Mouse (Mus musculus) forebrain, embryonic 16.5 days (tissue): ENCODE measurements at regions not wholly inside any gene's neighbourhood (a gene's known extent, or its start where the extent isn't known, plus 50 kb on each side); places are given as distances from the start of the nearest gene placed in this dataset.

Experiments used
- ATAC-seq: fragments of 200-750 bp; cut with Nextera tagmentation; 2 replicates; pipeline ENCODE4 v1.8.0; 2017; ENCODE audit warnings: mild to moderate bottlenecking, moderate library complexity
- H3K27ac ChIP-seq: fragments of 300-500 bp; sonication (generic); 2 replicates; pipeline ENCODE4 v1.5.1; 2014; ENCODE audit warnings: low read length, control low read depth
- H3K27me3 ChIP-seq: fragments of 300-500 bp; sonication (generic); replicated peaks from 2 replicates; pipeline ENCODE4 v1.6.1; 2014; ENCODE audit warnings: low read length; ENCODE audit not compliant: control insufficient read depth, insufficient read depth
- H3K36me3 ChIP-seq: fragments of 300-500 bp; sonication (generic); 2 replicates; pipeline ENCODE4 v1.6.1; 2014; ENCODE audit not compliant: control insufficient read depth, insufficient read depth
- H3K4me1 ChIP-seq: fragments of 300-500 bp; sonication (generic); replicated peaks from 2 replicates; pipeline ENCODE4 v1.6.1; 2014; ENCODE audit warnings: low read length; ENCODE audit not compliant: control insufficient read depth, insufficient read depth
- H3K4me2 ChIP-seq: fragments of 300-500 bp; sonication (generic); 2 replicates; pipeline ENCODE4 v1.6.1; 2014; ENCODE audit warnings: mild to moderate bottlenecking, low read length, control low read depth
- H3K4me3 ChIP-seq: fragments of 300-500 bp; sonication (generic); replicated peaks from 2 replicates; pipeline ENCODE4 v1.5.1; 2014; ENCODE audit warnings: mild to moderate bottlenecking, low read length, control low read depth
- H3K9ac ChIP-seq: fragments of 300-500 bp; sonication (generic); replicated peaks from 2 replicates; pipeline ENCODE4 v1.6.1; 2014; ENCODE audit warnings: low read depth, low read length, control low read depth
- H3K9me3 ChIP-seq: fragments of 300-500 bp; sonication (generic); 2 replicates; pipeline ENCODE4 v1.6.1; 2016; ENCODE audit warnings: low read length; ENCODE audit not compliant: control insufficient read depth
- WGBS: fragments of 180-500 bp; shearing (Covaris S2); extraction: QIAGEN DNeasy Blood & Tissue Kit; methylation state at CpG from one replicate; pipeline ENCODE4 v1.1.7; 2014; 5-methylcytosine and 5-hydroxymethylcytosine counted together

GRCm38 (mm10) chr9:112361355-112361754, 125.6 kb upstream of the Arpp21 start:
- H3K36me3 ChIP-seq, result no peaks in the 10 kb centered on the region
- H3K9me3 ChIP-seq, result no peaks in the 10 kb centered on the region
- H3K9ac ChIP-seq, result no peak overlapping the region
- no peak overlapping the region; the same call in 1 of the 2 replicates for H3K27ac ChIP-seq
- peaks cover 10% of the 10 kb centered on the region for H3K4me1 ChIP-seq
- no peak overlapping the region for H3K4me3 ChIP-seq
- WGBS, result 79% methylated on average over 3 of the region's 3 CpGs
- no peak overlapping the region for H3K4me2 ChIP-seq
- no peaks in the 10 kb centered on the region for H3K27me3 ChIP-seq
- no peak for ATAC-seq

- Histone ChIP-seq H3K36me3 (no peaks in the 10 kb centered on the region), H3K27me3 (no peaks in the 10 kb centered on the region), H3K9ac (no peak overlapping the region), H3K4me2 (no peak overlapping the region), H3K9me3 (no peaks in the 10 kb centered on the region), H3K4me3 (no peak overlapping the region), H3K4me1 (peaks cover 10% of the 10 kb centered on the region), H3K27ac (peak overlapping the region; percentile 54; the same call in 1 of the 2 replicates)
- WGBS, result 6% methylated on average over 5 of the region's 5 CpGs
- ATAC-seq, result peak; percentile 36; the same call in 1 of the 2 replicates
These were observed 123.1 kb upstream of the Arpp21 start for GRCm38 (mm10) chr9:112358711-112359298.

- Histone ChIP-seq H3K36me3 (no peaks in the 10 kb centered on the region), H3K27ac (no peak overlapping the region), H3K4me3 (no peak overlapping the region), H3K4me2 (no peak overlapping the region), H3K9me3 (no peaks in the 10 kb centered on the region), H3K4me1 (no peaks in the 10 kb centered on the region; the same call in 1 of the 2 replicates), H3K27me3 (no peaks in the 10 kb centered on the region), H3K9ac (no peak overlapping the region)
- WGBS, result 77% methylated on average over 3 of the region's 3 CpGs
- no peak for ATAC-seq
These were observed 117.5 kb upstream of the Arpp21 start for GRCm38 (mm10) chr9:112353196-112353595.

GRCm38 (mm10) chr9:112348942-112349341, 113.2 kb upstream of the Arpp21 start:
- no peaks in the 10 kb centered on the region for H3K9me3 ChIP-seq
- no peaks in the 10 kb centered on the region for H3K4me1 ChIP-seq
- H3K4me3 ChIP-seq, result no peak overlapping the region
- ATAC-seq, result no peak
- no peak overlapping the region for H3K4me2 ChIP-seq
- no peak overlapping the region for H3K27ac ChIP-seq
- H3K9ac ChIP-seq, result no peak overlapping the region
- no peaks in the 10 kb centered on the region for H3K27me3 ChIP-seq
- no peaks in the 10 kb centered on the region for H3K36me3 ChIP-seq

GRCm38 (mm10) chr9:112344792-112345191, 109.1 kb upstream of the Arpp21 start:
- no peaks in the 10 kb centered on the region for H3K9me3 ChIP-seq
- H3K27me3 ChIP-seq, result no peaks in the 10 kb centered on the region
- H3K4me2 ChIP-seq, result no peak overlapping the region
- no peak overlapping the region for H3K27ac ChIP-seq
- 66% methylated on average over 1 of the region's 1 CpGs for WGBS
- H3K4me1 ChIP-seq, result no peaks in the 10 kb centered on the region
- no peak overlapping the region for H3K4me3 ChIP-seq
- no peak for ATAC-seq
- no peaks in the 10 kb centered on the region for H3K36me3 ChIP-seq
- H3K9ac ChIP-seq, result no peak overlapping the region

- no peaks in the 10 kb centered on the region for H3K27me3 ChIP-seq
These were observed 104.6 kb upstream of the Arpp21 start for GRCm38 (mm10) chr9:112340363-112340762.

GRCm38 (mm10) chr9:112320016-112320415, 84.3 kb upstream of the Arpp21 start:
- no peak overlapping the region for H3K27ac ChIP-seq
- ATAC-seq, result no peak
- no peaks in the 10 kb centered on the region for H3K27me3 ChIP-seq
- no peak overlapping the region for H3K4me3 ChIP-seq
- 64% methylated on average over 5 of the region's 5 CpGs for WGBS
- no peaks in the 10 kb centered on the region for H3K9me3 ChIP-seq
- no peaks in the 10 kb centered on the region for H3K36me3 ChIP-seq
- H3K4me1 ChIP-seq, result no peaks in the 10 kb centered on the region
- no peak overlapping the region for H3K9ac ChIP-seq
- no peak overlapping the region for H3K4me2 ChIP-seq

More at GRCm38 (mm10) chr9:112340363-112340762, 104.6 kb upstream of the Arpp21 start:
- Histone ChIP-seq H3K9ac (no peak overlapping the region), H3K27ac (no peak overlapping the region), H3K4me3 (no peak overlapping the region), H3K4me1 (no peaks in the 10 kb centered on the region), H3K9me3 (no peaks in the 10 kb centered on the region), H3K4me2 (no peak overlapping the region), H3K36me3 (no peaks in the 10 kb centered on the region)
- 73% methylated on average over 2 of the region's 2 CpGs for WGBS
- no peak for ATAC-seq

- Histone ChIP-seq H3K27ac (no peak overlapping the region), H3K27me3 (no peaks in the 10 kb centered on the region), H3K4me2 (no peak overlapping the region), H3K9me3 (no peaks in the 10 kb centered on the region), H3K36me3 (no peaks in the 10 kb centered on the region), H3K4me3 (no peak overlapping the region), H3K4me1 (no peaks in the 10 kb centered on the region), H3K9ac (no peak overlapping the region)
- no peak for ATAC-seq
- 81% methylated on average over 5 of the region's 5 CpGs for WGBS
These were observed 73.2 kb upstream of the Arpp21 start for GRCm38 (mm10) chr9:112308950-112309349.

GRCm38 (mm10) chr9:112307837-112308236, 72.1 kb upstream of the Arpp21 start:
- no peaks in the 10 kb centered on the region for H3K36me3 ChIP-seq
- no peaks in the 10 kb centered on the region for H3K27me3 ChIP-seq
- H3K4me1 ChIP-seq, result no peaks in the 10 kb centered on the region
- 58% methylated on average over 4 of the region's 4 CpGs for WGBS
- no peak overlapping the region for H3K27ac ChIP-seq
- no peak overlapping the region for H3K4me3 ChIP-seq
- no peaks in the 10 kb centered on the region for H3K9me3 ChIP-seq
- no peak overlapping the region for H3K4me2 ChIP-seq
- ATAC-seq, result peak; percentile 40; the same call in 1 of the 2 replicates
- H3K9ac ChIP-seq, result no peak overlapping the region

- Histone ChIP-seq H3K4me2 (no peak overlapping the region), H3K27ac (no peak overlapping the region), H3K36me3 (no peaks in the 10 kb centered on the region), H3K27me3 (no peaks in the 10 kb centered on the region), H3K9me3 (no peaks in the 10 kb centered on the region), H3K9ac (no peak overlapping the region), H3K4me1 (no peaks in the 10 kb centered on the region), H3K4me3 (no peak overlapping the region)
- no peak for ATAC-seq
- WGBS, result 86% methylated on average over 3 of the region's 3 CpGs
These were observed 56.1 kb upstream of the Arpp21 start for GRCm38 (mm10) chr9:112291875-112292274.
